Mouse (Mus musculus): Measurements from ENCODE around the gene Gm11492.

DNA sequence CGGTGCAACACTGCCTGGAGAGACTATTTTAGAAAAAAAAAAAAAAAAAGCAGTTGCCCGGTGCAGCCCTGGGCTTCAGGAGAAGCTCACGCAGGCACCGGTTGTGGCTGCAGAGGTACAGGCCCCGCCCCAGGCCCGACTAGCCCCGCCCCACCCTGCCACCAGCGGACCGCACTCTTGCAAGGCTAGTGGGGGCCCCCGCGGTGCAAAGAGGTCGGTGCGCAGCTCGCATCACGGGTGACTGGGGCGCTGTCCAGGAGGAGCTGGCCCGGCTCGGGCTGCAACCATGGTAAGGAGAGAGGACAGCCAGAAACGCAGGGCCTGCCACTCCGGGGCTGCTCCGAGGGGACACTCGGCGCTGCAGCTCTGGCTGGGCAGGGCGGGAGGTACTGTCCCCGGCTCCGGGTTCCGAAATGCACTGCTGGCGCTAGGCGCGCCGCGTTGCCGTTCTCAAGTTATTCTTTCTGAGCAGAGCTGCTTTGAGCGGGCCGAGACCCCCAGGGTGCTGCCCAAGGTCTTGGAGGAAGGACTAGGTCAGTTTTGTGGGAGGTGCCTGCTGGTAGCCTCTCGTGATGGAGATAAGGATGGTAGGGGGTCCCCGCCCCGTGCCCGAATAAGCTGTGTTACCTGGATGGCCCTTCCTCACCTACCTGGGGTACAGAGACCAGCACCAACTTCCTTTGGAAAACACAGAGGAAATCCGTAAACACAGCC is 12.0 kb downstream of the Gm11492 start:
- TF ChIP-seq CTCF (IDR thresholded peaks at IDR 0.05; ENCODE audit: low read depth, low read length): no peak
- TF ChIP-seq GATA1 (IDR thresholded peaks at IDR 0.05; ENCODE audit: borderline replicate concordance, low read length): no peak
- no peak for TF ChIP-seq GATA2 (IDR thresholded peaks at IDR 0.05; ENCODE audit: borderline replicate concordance, low read depth, low read length)

Measured in G1E (cell line).